Mouse (Mus musculus) lung, postnatal 0 days (tissue): Measurements from ENCODE around the gene Magi1.

Experiments
- CTCF ChIP-seq: IDR thresholded peaks from 2 replicates; pipeline ENCODE4 v1.5.1; 2016; ENCODE audit warnings: antibody characterized with exemption, mild to moderate bottlenecking
- EP300 ChIP-seq: IDR thresholded peaks from 2 replicates; pipeline ENCODE4 v1.6.1; 2016; ENCODE audit warnings: antibody characterized with exemption, mild to moderate bottlenecking, control low read depth

DNA sequence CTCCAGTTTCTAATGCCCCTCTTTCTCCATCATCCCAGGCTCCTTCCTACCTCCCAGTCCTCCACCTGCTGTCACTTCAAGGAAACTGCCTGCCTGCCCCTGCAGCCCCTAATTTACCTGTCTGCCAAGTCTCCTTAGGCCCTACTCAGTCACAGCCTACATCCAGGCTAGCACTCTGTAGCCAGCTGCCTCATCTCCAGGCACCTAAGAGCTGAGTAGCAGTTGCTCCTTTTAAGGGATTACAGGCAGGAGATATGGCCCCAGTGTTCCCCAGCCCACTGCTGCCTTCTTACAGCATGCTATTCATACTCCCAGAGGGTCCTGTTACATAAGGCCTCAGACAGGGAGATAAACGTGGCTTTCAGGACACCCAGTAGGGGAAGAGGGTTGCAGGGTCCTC lies 426.9 kb downstream of the Magi1 start:
- TF ChIP-seq CTCF (no peak), EP300 (no peak)
